Mouse (Mus musculus) midbrain, embryonic 11.5 days (tissue): ENCODE measurements at regions not wholly inside any gene's neighbourhood (a gene's known extent, or its start where the extent isn't known, plus 50 kb on each side); places are given as distances from the start of the nearest gene placed in this dataset.

Experiments
- ATAC-seq: fragments of 200-750 bp; cut with Nextera tagmentation; 2 replicates; pipeline ENCODE4 v1.8.0; 2017; ENCODE audit warnings: moderate TSS enrichment, moderate library complexity; ENCODE audit not compliant: low FRiP score
- DNase-seq: peaks from one replicate; pipeline ENCODE4 v3.0.0; 2015; ENCODE audit warnings: low spot score; ENCODE audit errors: missing footprints
- H3K27ac ChIP-seq: fragments of 300-500 bp; sonication (generic); 2 replicates; pipeline ENCODE4 v1.5.1; 2014; ENCODE audit warnings: low read depth, low read length
- H3K27me3 ChIP-seq: fragments of 300-500 bp; sonication (generic); 2 replicates; pipeline ENCODE4 v1.6.1; 2014; ENCODE audit warnings: mild to moderate bottlenecking, low read length, moderate library complexity, mixed read lengths; ENCODE audit not compliant: control insufficient read depth, insufficient read depth
- H3K36me3 ChIP-seq: fragments of 300-500 bp; sonication (generic); 2 replicates; pipeline ENCODE4 v1.6.1; 2014; ENCODE audit warnings: mild to moderate bottlenecking, low read length, moderate library complexity, mixed read lengths; ENCODE audit not compliant: control insufficient read depth, insufficient read depth
- H3K4me1 ChIP-seq: fragments of 300-500 bp; sonication (generic); 2 replicates; pipeline ENCODE4 v1.6.1; 2014; ENCODE audit warnings: low read length; ENCODE audit not compliant: control insufficient read depth, insufficient read depth
- H3K4me2 ChIP-seq: fragments of 300-500 bp; sonication (generic); 2 replicates; pipeline ENCODE4 v1.6.1; 2014; ENCODE audit warnings: mild to moderate bottlenecking, moderate library complexity
- H3K4me3 ChIP-seq: fragments of 300-500 bp; sonication (generic); 2 replicates; pipeline ENCODE4 v1.5.1; 2014; ENCODE audit warnings: low read depth, low read length
- H3K9ac ChIP-seq: fragments of 300-500 bp; sonication (generic); 2 replicates; pipeline ENCODE4 v1.6.1; 2014; ENCODE audit warnings: low read length
- H3K9me3 ChIP-seq: fragments of 300-500 bp; sonication (generic); 2 replicates; pipeline ENCODE4 v1.6.1; 2016; ENCODE audit warnings: low read length; ENCODE audit not compliant: control insufficient read depth
- WGBS: fragments of 180-500 bp; shearing (Covaris S2); extraction: QIAGEN DNeasy Blood & Tissue Kit; methylation state at CpG from one replicate; pipeline ENCODE4 v1.1.7; 2014; 5-methylcytosine and 5-hydroxymethylcytosine counted together

DNA sequence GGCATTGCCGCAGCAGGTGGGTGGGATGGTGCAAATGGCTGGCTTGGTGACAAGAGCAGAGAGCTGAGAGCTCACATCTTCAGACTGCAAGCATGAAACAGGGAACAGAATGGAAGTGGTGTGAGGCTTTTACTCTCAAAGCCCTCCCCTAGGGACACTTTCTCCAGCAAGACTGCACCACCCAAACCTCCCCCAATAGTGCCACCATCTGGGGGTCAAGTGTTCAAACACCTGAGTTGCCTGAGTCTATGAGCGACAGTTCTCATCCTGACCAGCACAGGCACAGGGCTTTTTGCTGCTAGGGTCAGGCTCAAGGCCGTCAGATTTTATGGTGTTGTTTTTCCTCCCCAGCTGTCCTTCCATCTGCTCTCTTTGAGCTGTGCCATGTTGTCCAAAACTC, 337.9 kb upstream of the Eif4g2 start:
- no peak for DNase-seq
- ATAC-seq, result no peak
- no peak overlapping the region for H3K9ac ChIP-seq
- no peak overlapping the region for H3K4me2 ChIP-seq
- no peaks in the 10 kb centered on the region for H3K27me3 ChIP-seq
- no peaks in the 10 kb centered on the region for H3K9me3 ChIP-seq
- WGBS, result 82% methylated on average over 3 of the region's 3 CpGs
- H3K27ac ChIP-seq, result no peak overlapping the region
- H3K36me3 ChIP-seq, result no peaks in the 10 kb centered on the region
- H3K4me1 ChIP-seq, result no peaks in the 10 kb centered on the region
- no peak overlapping the region for H3K4me3 ChIP-seq

- Histone ChIP-seq H3K27me3 (no peaks in the 10 kb centered on the region), H3K36me3 (no peaks in the 10 kb centered on the region), H3K9me3 (no peaks in the 10 kb centered on the region), H3K27ac (no peak overlapping the region), H3K4me1 (no peaks in the 10 kb centered on the region), H3K4me2 (no peak overlapping the region), H3K9ac (no peak overlapping the region), H3K4me3 (no peak overlapping the region)
- DNase-seq (no peak), ATAC-seq (no peak)
- 18% methylated on average over 2 of the region's 3 CpGs for WGBS
Measured at GRCm38 (mm10) chr7:111417735-111418134, 334.9 kb upstream of the Eif4g2 start.

GRCm38 (mm10) chr7:111416061-111416460, 333.2 kb upstream of the Eif4g2 start:
- no peak for ATAC-seq
- WGBS, result 84% methylated on average over 6 of the region's 6 CpGs
- no peaks in the 10 kb centered on the region for H3K36me3 ChIP-seq

DNA sequence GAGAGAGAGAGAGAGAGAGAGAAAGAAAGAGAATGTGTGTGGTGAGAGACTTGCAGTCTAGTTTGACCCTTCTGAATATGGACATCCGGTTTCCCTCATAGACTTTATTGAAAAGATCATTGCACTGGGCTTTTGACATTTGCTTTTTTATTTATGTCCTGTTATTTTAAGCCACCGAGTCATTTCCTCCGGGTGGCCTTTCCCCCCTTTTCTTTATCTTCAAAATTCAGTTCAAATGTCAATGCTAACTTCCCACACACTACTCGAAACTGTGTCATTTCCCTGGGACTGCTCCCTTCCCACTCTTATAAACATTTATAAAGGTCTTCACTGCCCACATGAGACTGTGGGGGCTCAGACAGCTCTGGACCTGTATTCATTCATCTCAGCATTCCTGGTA, 330.9 kb upstream of the Eif4g2 start:
- no peaks in the 10 kb centered on the region for H3K36me3 ChIP-seq
- no peaks in the 10 kb centered on the region for H3K27me3 ChIP-seq
- ATAC-seq (no peak), DNase-seq (no peak)
- H3K4me3 ChIP-seq, result no peak overlapping the region
- H3K9me3 ChIP-seq, result no peaks in the 10 kb centered on the region
- H3K9ac ChIP-seq, result no peak overlapping the region
- H3K4me2 ChIP-seq, result no peak overlapping the region
- H3K27ac ChIP-seq, result no peak overlapping the region
- no peaks in the 10 kb centered on the region for H3K4me1 ChIP-seq
- WGBS, result 81% methylated on average over 4 of the region's 4 CpGs

More at GRCm38 (mm10) chr7:111416061-111416460, 333.2 kb upstream of the Eif4g2 start:
- no peak for DNase-seq
- no peak overlapping the region for H3K4me2 ChIP-seq
- H3K27ac ChIP-seq, result no peak overlapping the region
- no peak overlapping the region for H3K9ac ChIP-seq
- no peaks in the 10 kb centered on the region for H3K9me3 ChIP-seq
- H3K4me1 ChIP-seq, result no peaks in the 10 kb centered on the region
- H3K4me3 ChIP-seq, result no peak overlapping the region
- H3K27me3 ChIP-seq, result no peaks in the 10 kb centered on the region

DNA sequence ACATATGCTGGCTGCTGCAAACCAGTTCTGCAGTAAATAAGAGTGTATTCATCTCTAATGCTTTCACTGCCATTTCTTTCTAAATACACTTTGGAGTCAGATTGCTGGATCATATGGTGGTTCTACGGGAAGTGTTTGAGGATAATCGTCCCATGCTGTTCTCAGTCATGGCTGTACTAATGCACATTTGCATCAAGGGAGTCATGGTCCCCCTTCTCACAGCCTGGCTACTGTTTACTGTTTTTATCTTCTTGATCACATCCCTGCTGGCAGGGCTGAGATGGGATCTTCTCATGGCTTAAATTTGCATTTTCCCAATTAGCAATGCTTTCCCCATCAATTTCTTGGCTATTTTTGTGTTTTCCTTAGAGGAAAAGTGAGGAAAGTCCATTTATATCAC, 330.1 kb upstream of the Eif4g2 start:
- H3K27ac ChIP-seq, result no peak overlapping the region; the same call in 1 of the 2 replicates
- DNase-seq (no peak), ATAC-seq (no peak)
- WGBS, result 58% methylated on average over 2 of the region's 2 CpGs
- H3K4me2 ChIP-seq, result no peak overlapping the region
- no peaks in the 10 kb centered on the region for H3K9me3 ChIP-seq
- H3K36me3 ChIP-seq, result no peaks in the 10 kb centered on the region
- H3K27me3 ChIP-seq, result no peaks in the 10 kb centered on the region
- H3K4me3 ChIP-seq, result no peak overlapping the region
- no peaks in the 10 kb centered on the region for H3K4me1 ChIP-seq
- no peak overlapping the region for H3K9ac ChIP-seq

GRCm38 (mm10) chr7:111411386-111411960, 328.6 kb upstream of the Eif4g2 start:
- no peak for DNase-seq
- no peak for ATAC-seq
- 90% methylated on average over 5 of the region's 5 CpGs for whole genome bisulfite sequencing
- Histone ChIP-seq H3K9me3 (no peaks in the 10 kb centered on the region), H3K9ac (no peak overlapping the region), H3K4me2 (no peak overlapping the region), H3K27ac (no peak overlapping the region), H3K27me3 (no peaks in the 10 kb centered on the region), H3K4me3 (no peak overlapping the region), H3K36me3 (no peaks in the 10 kb centered on the region), H3K4me1 (no peaks in the 10 kb centered on the region)

- Histone ChIP-seq H3K9ac (no peak overlapping the region), H3K4me1 (no peaks in the 10 kb centered on the region), H3K27me3 (no peaks in the 10 kb centered on the region), H3K27ac (no peak overlapping the region), H3K4me3 (no peak overlapping the region), H3K36me3 (no peaks in the 10 kb centered on the region), H3K9me3 (no peaks in the 10 kb centered on the region), H3K4me2 (no peak overlapping the region)
- ATAC-seq (no peak), DNase-seq (no peak)
- WGBS, result 82% methylated on average over 2 of the region's 2 CpGs
Measured at GRCm38 (mm10) chr7:111395972-111396371, 313.1 kb upstream of the Eif4g2 start.

GRCm38 (mm10) chr7:111395111-111395510, 312.3 kb upstream of the Eif4g2 start:
- H3K36me3 ChIP-seq, result no peaks in the 10 kb centered on the region
- no peak overlapping the region for H3K9ac ChIP-seq
- WGBS, result 79% methylated on average over 6 of the region's 6 CpGs
- no peak overlapping the region for H3K27ac ChIP-seq
- no peaks in the 10 kb centered on the region for H3K4me1 ChIP-seq
- no peaks in the 10 kb centered on the region for H3K27me3 ChIP-seq
- no peak overlapping the region for H3K4me3 ChIP-seq
- no peak for ATAC-seq
- H3K9me3 ChIP-seq, result no peaks in the 10 kb centered on the region
- no peak for DNase-seq
- no peak overlapping the region for H3K4me2 ChIP-seq

DNA sequence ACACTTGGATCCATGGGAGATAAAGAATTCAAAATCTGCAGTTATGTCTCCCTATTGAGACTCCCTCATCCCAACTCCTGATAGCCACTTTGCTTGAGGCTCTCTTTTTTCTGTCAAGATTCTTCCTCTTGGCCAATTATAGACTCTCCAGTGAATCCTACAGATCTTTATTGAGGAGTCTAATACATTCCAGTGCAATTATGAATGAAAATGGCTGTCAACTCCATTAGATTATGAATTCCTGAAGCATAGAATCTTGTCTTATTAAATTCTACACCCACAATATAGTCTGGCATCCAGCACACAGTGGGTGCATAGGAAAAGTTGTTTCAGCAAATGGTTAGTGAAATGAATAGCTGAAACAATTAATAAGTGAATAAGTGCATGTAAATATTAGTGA, 311.0 kb upstream of the Eif4g2 start:
- Histone ChIP-seq H3K27me3 (no peaks in the 10 kb centered on the region), H3K4me3 (no peak overlapping the region), H3K9ac (no peak overlapping the region), H3K9me3 (no peaks in the 10 kb centered on the region), H3K4me2 (no peak overlapping the region), H3K27ac (no peak overlapping the region), H3K36me3 (no peaks in the 10 kb centered on the region), H3K4me1 (no peaks in the 10 kb centered on the region)
- no peak for ATAC-seq
- DNase-seq, result no peak

DNA sequence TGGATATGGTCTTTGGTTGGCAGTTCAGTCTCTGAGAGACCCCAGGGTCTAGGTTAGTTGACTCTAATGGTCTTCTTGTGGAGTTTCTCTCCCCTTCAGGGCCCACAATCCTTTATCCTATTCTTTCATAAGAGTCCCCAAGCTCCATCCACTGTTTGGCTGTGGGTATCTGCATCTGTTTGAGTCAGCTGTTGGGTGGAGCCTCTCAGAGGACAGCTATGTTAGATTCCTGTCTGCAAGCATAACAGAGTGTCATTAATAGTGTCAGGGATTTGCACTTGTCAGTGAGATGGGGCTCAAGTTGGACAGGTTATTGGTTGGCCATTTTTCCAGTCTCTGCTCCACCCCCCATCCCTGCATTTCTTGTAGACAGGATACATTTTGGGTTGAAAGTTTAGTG, 306.9 kb upstream of the Eif4g2 start:
- Histone ChIP-seq H3K9me3 (no peaks in the 10 kb centered on the region), H3K4me2 (no peak overlapping the region), H3K9ac (no peak overlapping the region), H3K36me3 (no peaks in the 10 kb centered on the region), H3K4me1 (no peaks in the 10 kb centered on the region), H3K27me3 (no peaks in the 10 kb centered on the region), H3K27ac (no peak overlapping the region), H3K4me3 (no peak overlapping the region)
- ATAC-seq (no peak), DNase-seq (no peak)
